Mouse (Mus musculus) spleen, adult 2 months (tissue): ENCODE data around the gene Pheta1. TPM values are rescaled to one million over a fixed set of nuclear protein-coding genes. Genes with fewer than 3 reads are reported as not detected.

Source experiments
- DNase-seq, 2 experiments: peaks; one replicate each; pipeline versions ENCODE4 v3.0.0 to v3.0.0-alpha.2; 2012 to 2021; ENCODE audit warnings: low spot score in 2 of 2, low read depth in 1 of 2
- H3K27ac ChIP-seq: fragments of 200-500 bp; 2 replicates; pipeline ENCODE4 v1.5.1; 2012; ENCODE audit warnings: low read length, inconsistent platforms; ENCODE audit not compliant: insufficient read depth
- H3K27me3 ChIP-seq: fragments of 200-500 bp; 2 replicates; pipeline ENCODE4 v1.6.1; 2012; ENCODE audit warnings: mild to moderate bottlenecking, moderate library complexity, low read length, inconsistent platforms; ENCODE audit not compliant: control insufficient read depth, insufficient read depth
- H3K36me3 ChIP-seq: fragments of 200-500 bp; 2 replicates; pipeline ENCODE4 v1.6.1; 2012; ENCODE audit warnings: mild to moderate bottlenecking, low read length, inconsistent platforms; ENCODE audit not compliant: control insufficient read depth, insufficient read depth
- H3K4me1 ChIP-seq: fragments of 200-500 bp; 2 replicates; pipeline ENCODE4 v1.6.1; 2011; ENCODE audit warnings: inconsistent platforms; ENCODE audit not compliant: control insufficient read depth, insufficient read depth, insufficient read length
- H3K4me3 ChIP-seq: fragments of 200-500 bp; 2 replicates; pipeline ENCODE4 v1.5.1; 2011; ENCODE audit warnings: mild to moderate bottlenecking, inconsistent platforms; ENCODE audit not compliant: insufficient read depth, insufficient read length; ENCODE audit errors: extremely low read depth
- CTCF ChIP-seq: fragments of 200-500 bp; IDR thresholded peaks from 2 replicates; pipeline ENCODE4 v1.5.1; 2011; ENCODE audit warnings: mild to moderate bottlenecking, inconsistent platforms; ENCODE audit not compliant: insufficient read depth, insufficient read length, insufficient replicate concordance; ENCODE audit errors: extremely low read depth
- POLR2A ChIP-seq: fragments of 200-500 bp; IDR thresholded peaks from 2 replicates; pipeline ENCODE4 v1.6.1; 2011; ENCODE audit warnings: low read depth, low read length, inconsistent platforms
- WGBS: fragments of 180-500 bp; shearing (Covaris S2); methylation state at CpG from one replicate; pipeline ENCODE4 v1.1.7; 2018; 5-methylcytosine and 5-hydroxymethylcytosine counted together
- polyA plus RNA-seq: library from polyadenylated mRNA; depleted of rRNA; stranded (reverse); fragments of >200 nt; gene quantifications from 2 replicates; pipeline ENCODE4 v1.2.3, GENCODE M21; 2012

Gene Pheta1
- polyA plus RNA-seq, 1 experiment: 5.1 TPM

- H3K27ac ChIP-seq: no peak overlapping the region
- TF ChIP-seq POLR2A (no peak), CTCF (peak; percentile 39; the same call in 1 of the 2 replicates)
- peak in 1 of 2 experiments; percentile 43 for DNase-seq
- no peak overlapping the region; the same call in 1 of the 2 replicates for H3K4me3 ChIP-seq
- H3K4me1 ChIP-seq: peaks cover 7% of the 10 kb centered on the region; the same call in 1 of the 2 replicates
- H3K27me3 ChIP-seq: no peaks in the 10 kb centered on the region
- no peaks in the 10 kb centered on the region for H3K36me3 ChIP-seq
- 67% methylated on average over 20 of the region's 20 CpGs for WGBS
Measured at GRCm38 (mm10) chr5:121849478-121850349, 930 bp downstream of the Pheta1 start.

- Histone ChIP-seq H3K27ac (no peak overlapping the region), H3K4me3 (no peak overlapping the region), H3K4me1 (no peaks in the 10 kb centered on the region; the same call in 1 of the 2 replicates), H3K27me3 (no peaks in the 10 kb centered on the region), H3K36me3 (no peaks in the 10 kb centered on the region)
- no peak for TF ChIP-seq CTCF
- no peak for TF ChIP-seq POLR2A
- no peak for DNase-seq
- 82% methylated on average over 9 of the region's 9 CpGs for WGBS
Measured at GRCm38 (mm10) chr5:121853368-121854051, 4.7 kb downstream of the Pheta1 start.

GRCm38 (mm10) chr5:121854768-121855167 is 6.0 kb downstream of the Pheta1 start:
- Histone ChIP-seq H3K27me3 (no peaks in the 10 kb centered on the region), H3K4me3 (no peak overlapping the region), H3K4me1 (no peaks in the 10 kb centered on the region; the same call in 1 of the 2 replicates), H3K27ac (no peak overlapping the region), H3K36me3 (no peaks in the 10 kb centered on the region)
- TF ChIP-seq CTCF (no peak), POLR2A (no peak)
- 87% methylated on average over 10 of the region's 10 CpGs for WGBS
- DNase-seq: no peak

GRCm38 (mm10) chr5:121856740-121857139 is 8.0 kb downstream of the Pheta1 start:
- Histone ChIP-seq H3K36me3 (no peaks in the 10 kb centered on the region), H3K4me3 (no peak overlapping the region), H3K27me3 (no peaks in the 10 kb centered on the region), H3K4me1 (no peaks in the 10 kb centered on the region), H3K27ac (no peak overlapping the region)
- TF ChIP-seq POLR2A (no peak), CTCF (no peak)
- DNase-seq: no peak
- WGBS: 86% methylated on average over 11 of the region's 11 CpGs

GRCm38 (mm10) chr5:121858427-121858826 is 9.6 kb downstream of the Pheta1 start:
- Histone ChIP-seq H3K27me3 (no peaks in the 10 kb centered on the region), H3K4me1 (no peaks in the 10 kb centered on the region), H3K27ac (no peak overlapping the region), H3K36me3 (no peaks in the 10 kb centered on the region), H3K4me3 (no peak overlapping the region)
- no peak for DNase-seq
- 92% methylated on average over 12 of the region's 12 CpGs for WGBS
- TF ChIP-seq POLR2A: no peak
- TF ChIP-seq CTCF: no peak

GRCm38 (mm10) chr5:121861964-121862363 is 13.2 kb downstream of the Pheta1 start:
- no peaks in the 10 kb centered on the region for H3K4me1 ChIP-seq
- H3K27ac ChIP-seq: no peak overlapping the region
- no peaks in the 10 kb centered on the region for H3K36me3 ChIP-seq
- DNase-seq: no peak
- no peaks in the 10 kb centered on the region for H3K27me3 ChIP-seq
- TF ChIP-seq POLR2A: no peak
- no peak for TF ChIP-seq CTCF
- H3K4me3 ChIP-seq: no peak overlapping the region
- WGBS: 55% methylated on average over 5 of the region's 5 CpGs
